Mouse (Mus musculus): ENCODE results near the gene Nanos2.

DNA sequence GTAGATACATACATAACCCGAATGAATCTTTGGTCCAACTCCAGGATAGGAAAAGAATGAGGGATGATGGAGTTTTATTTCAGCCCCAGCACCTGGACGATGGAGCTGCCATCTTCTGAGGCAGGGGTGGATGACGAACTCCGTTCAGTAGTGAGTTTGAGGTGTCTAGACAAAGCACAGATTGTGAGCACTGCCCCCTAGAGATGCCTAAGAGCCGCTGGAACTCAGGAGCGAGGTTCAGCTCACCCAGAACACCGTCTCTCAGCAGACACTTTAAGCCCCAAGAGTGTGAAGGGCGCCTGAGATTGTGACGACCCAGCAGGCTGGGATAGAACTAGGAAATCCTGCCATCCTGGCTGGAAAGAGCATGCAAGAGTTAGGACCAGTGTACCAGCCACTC, 11.6 kb downstream of the Nanos2 start:
- peak; percentile 19; the same call in 1 of the 2 replicates for TF ChIP-seq CTCF (IDR thresholded peaks at IDR 0.05; ENCODE audit: low read depth)
- TF ChIP-seq EP300 (IDR thresholded peaks at IDR 0.05; ENCODE audit: low read depth), result no peak
